Mouse (Mus musculus) spleen, embryonic (tissue): Measurements from ENCODE around the gene Ppil1.

ENCODE experiments used
- CTCF ChIA-PET: fragments of 350-600 bp; sonication (Branson Sonifier 250); formaldehyde crosslinking; loops from one replicate; lab custom pipeline; 2022; lab: Charles Lee

The Ppil1 gene

GRCm38 (mm10) chr17:29213381-29214192 lies 50.4 kb downstream of the Ppil1 start:
- CTCF ChIA-PET, result interaction anchor here (0.6 to 0.7 kb wide), 3 partner anchors 63 to 232 kb away, joined by 3 to 7 read pairs (median 3); no protein-coding TSS in a partner anchor

GRCm38 (mm10) chr17:29211836-29212235 lies 52.1 kb downstream of the Ppil1 start:
- CTCF ChIA-PET, result interaction anchor here (0.7 kb wide), 1 partner anchor 52 kb away, joined by 8 read pairs; no protein-coding TSS in a partner anchor

- CTCF ChIA-PET, result no interaction called here
Observed at GRCm38 (mm10) chr17:29210037-29210436, 53.9 kb downstream of the Ppil1 start.

GRCm38 (mm10) chr17:29206052-29206451 lies 57.9 kb downstream of the Ppil1 start:
- CTCF ChIA-PET, result interaction anchor here (0.7 kb wide), 1 partner anchor 839 kb away, joined by 5 read pairs; no protein-coding TSS in a partner anchor

- CTCF ChIA-PET, result no interaction called here
Observed at GRCm38 (mm10) chr17:29202604-29203003, 61.4 kb downstream of the Ppil1 start.
